Comparison of ENCODE assay signal across 10 mouse cellular contexts in genomic region chr5:35921141-35921540, GRCm38 (mm10). TPM values are rescaled to one million over a fixed set of nuclear protein-coding genes. Genes with fewer than 3 reads are reported as not detected.
DNase-seq lines count a peak whose midpoint lies in the region; ATAC-seq and TF ChIP-seq lines count a peak whose summit lies in the region.
"Had no signal": no experiment of that assay in that cellular context is flagged by ENCODE, and none has a peak within 500 bp of the region (broad histone marks: within the 10 kb centered on the region; RNA-seq: fewer than 3 reads in every experiment).

No protein-coding gene starts in this region.

- peaks cover 97% of the 10 kb centered on the region for H3K4me1 ChIP-seq in heart, embryonic 13.5 days
- peaks cover 19% of the 10 kb centered on the region for H3K4me1 ChIP-seq in lung, postnatal 0 days (ENCODE audit: insufficient read depth, low read depth, low read length)
- H3K4me1 ChIP-seq in hindbrain, embryonic 16.5 days (ENCODE audit: control insufficient read depth, insufficient read depth, low read depth, low read length): peaks cover 65% of the 10 kb centered on the region
- H3K4me1 ChIP-seq in small intestine, adult 2 months (ENCODE audit: control insufficient read depth, insufficient read depth, insufficient read length, low read length): peaks cover 8% of the 10 kb centered on the region

- H3K9ac ChIP-seq in heart, embryonic 13.5 days: peak overlapping the region; percentile 74
- H3K9ac ChIP-seq in lung, postnatal 0 days (replicated peaks; ENCODE audit: low read depth): no peak overlapping the region
- H3K9ac ChIP-seq in hindbrain, embryonic 16.5 days (ENCODE audit: low read depth, low read length): no peak overlapping the region

- 20% methylated on average over 6 of the region's 6 CpGs for WGBS in heart, embryonic 13.5 days
- WGBS in lung, postnatal 0 days: 44% methylated on average over 6 of the region's 6 CpGs
- WGBS in hindbrain, embryonic 16.5 days: 83% methylated on average over 6 of the region's 6 CpGs
- 82% methylated on average over 6 of the region's 6 CpGs for WGBS in small intestine, adult 2 months

- no peak for TF ChIP-seq EP300 in lung, postnatal 0 days (IDR thresholded peaks at IDR 0.05)

- no peak for TF ChIP-seq POLR2A in small intestine, adult 2 months (IDR thresholded peaks at IDR 0.05; ENCODE audit: low read depth, low read length)

- no peaks in the 10 kb centered on the region for H3K9me3 ChIP-seq in heart, embryonic 13.5 days
- no peaks in the 10 kb centered on the region for H3K9me3 ChIP-seq in lung, postnatal 0 days (ENCODE audit: low read length)
- no peaks in the 10 kb centered on the region for H3K9me3 ChIP-seq in hindbrain, embryonic 16.5 days (ENCODE audit: control insufficient read depth, low read length)

- H3K36me3 ChIP-seq in heart, embryonic 13.5 days: no peaks in the 10 kb centered on the region; the same call in 1 of the 2 replicates
- no peaks in the 10 kb centered on the region for H3K36me3 ChIP-seq in lung, postnatal 0 days (ENCODE audit: insufficient read depth, low read length)
- H3K36me3 ChIP-seq in hindbrain, embryonic 16.5 days (ENCODE audit: control insufficient read depth, insufficient read depth, low read length): no peaks in the 10 kb centered on the region
- no peaks in the 10 kb centered on the region for H3K36me3 ChIP-seq in small intestine, adult 2 months (ENCODE audit: control insufficient read depth, insufficient read depth, low read length)

- peak overlapping the region; percentile 63 for H3K4me2 ChIP-seq in heart, embryonic 13.5 days
- H3K4me2 ChIP-seq in lung, postnatal 0 days (replicated peaks; ENCODE audit: low read depth, low read length): no peak overlapping the region
- no peak overlapping the region for H3K4me2 ChIP-seq in hindbrain, embryonic 16.5 days (ENCODE audit: low read length)

- no peak for DNase-seq in heart, adult 9 months (ENCODE audit: low spot score in 2 of 2)
- no peak for DNase-seq in lung, postnatal 0 days (ENCODE audit: low spot score)
- DNase-seq in lung, postnatal 25 days (ENCODE audit: low spot score): no peak
- no peak for DNase-seq in B cell, adult 2 months
- no peak for DNase-seq in ovary, postnatal 14 days (ENCODE audit: low spot score)
- DNase-seq: thymus, postnatal 36 days had no signal

- H3K27me3 ChIP-seq in heart, embryonic 13.5 days (replicated peaks): no peaks in the 10 kb centered on the region
- H3K27me3 ChIP-seq in lung, postnatal 0 days (replicated peaks; ENCODE audit: insufficient read depth, low read length): no peaks in the 10 kb centered on the region
- H3K27me3 ChIP-seq in hindbrain, embryonic 16.5 days (replicated peaks; ENCODE audit: control insufficient read depth, insufficient read depth, low read length): no peaks in the 10 kb centered on the region
- H3K27me3 ChIP-seq in small intestine, adult 2 months (ENCODE audit: control insufficient read depth, insufficient read depth, low read length): no peaks in the 10 kb centered on the region
- H3K27me3 ChIP-seq: CH12.LX had no signal

- no peak for TF ChIP-seq CTCF in lung, postnatal 0 days (IDR thresholded peaks at IDR 0.05)
- no peak for TF ChIP-seq CTCF in small intestine, adult 2 months (IDR thresholded peaks at IDR 0.05; ENCODE audit: extremely low read depth, insufficient read length, insufficient replicate concordance, low read depth, low read length)

- H3K4me3 ChIP-seq in heart, embryonic 13.5 days: peak overlapping the region; percentile 15; the same call in 1 of the 2 replicates
- H3K4me3 ChIP-seq in lung, postnatal 0 days (ENCODE audit: low read depth, low read length): no peak overlapping the region
- H3K4me3 ChIP-seq in hindbrain, embryonic 16.5 days (ENCODE audit: low read length): no peak overlapping the region
- no peak overlapping the region for H3K4me3 ChIP-seq in small intestine, adult 2 months (ENCODE audit: low read depth, low read length)

- peak overlapping the region; percentile 99 for H3K27ac ChIP-seq in heart, embryonic 13.5 days (replicated peaks)
- peak overlapping the region; percentile 77 for H3K27ac ChIP-seq in lung, postnatal 0 days (ENCODE audit: low read length)
- H3K27ac ChIP-seq in hindbrain, embryonic 16.5 days (ENCODE audit: low read depth, low read length): peak overlapping the region; percentile 46
- peak overlapping the region; percentile 71 for H3K27ac ChIP-seq in small intestine, adult 2 months (ENCODE audit: insufficient read depth, low read depth, low read length)

- no peak for ATAC-seq in heart, embryonic 13.5 days (ENCODE audit: extremely low read depth, insufficient number of reproducible peaks, low FRiP score, low TSS enrichment)
- no peak for ATAC-seq in lung, postnatal 0 days
- ATAC-seq in hindbrain, embryonic 16.5 days: no peak

RNA-seq across cellular contexts. Expression of gene Afap1, which starts 28.0 kb away (rescaled TPM):
- 24.9 and 26.9 TPM in 2 replicates for polyA plus RNA-seq in heart, embryonic 13.5 days (2015; fragmentation: Nextera tagmentation; extraction: Ambion mirVana)
- polyA plus RNA-seq in lung, postnatal 0 days (2015; fragmentation: Nextera tagmentation; extraction: Ambion mirVana): 12.9 and 14.7 TPM in 2 replicates
- 54.8 and 69.4 TPM in 2 replicates for polyA plus RNA-seq in hindbrain, embryonic 16.5 days (2015; fragmentation: Nextera tagmentation; extraction: Ambion mirVana)
- polyA plus RNA-seq in small intestine, adult 2 months (2012; rRNA removed): 2.3 and 3.0 TPM in 2 replicates

Comparison
In these comparisons a context has a peak if more than half of its experiments do, and no peak if none do; other contexts are left out.
1. H3K27ac ChIP-seq: peak in every context shown above with its lines; median percentile 99 in heart, embryonic 13.5 days; 77 in lung, postnatal 0 days; 71 in small intestine, adult 2 months; 46 in hindbrain, embryonic 16.5 days.